ENCODE assay signal across 8 mouse cellular contexts in genomic region chr17:50469543-50470431, GRCm38 (mm10). TPM values are rescaled to one million over a fixed set of nuclear protein-coding genes. Genes with fewer than 3 reads are reported as not detected.
DNase-seq lines count a peak whose midpoint lies in the region; ATAC-seq and TF ChIP-seq lines count a peak whose summit lies in the region.

No protein-coding gene starts in this region.

- peak overlapping the region; percentile 37 for H3K4me3 ChIP-seq in lung, embryonic 16.5 days (ENCODE audit: low read length)
- peak overlapping the region; percentile 20 for H3K4me3 ChIP-seq in olfactory bulb, adult 2 months (ENCODE audit: insufficient read depth, low read depth, low read length)

- H3K27ac ChIP-seq in lung, embryonic 16.5 days (ENCODE audit: low read length), result peak overlapping the region; percentile 95
- H3K27ac ChIP-seq in olfactory bulb, adult 2 months (ENCODE audit: insufficient read depth, low read depth, low read length), result peak overlapping the region; percentile 38

- ATAC-seq in erythroblast, adult 5-6 weeks (replicated peaks; ENCODE audit: low FRiP score, poor library complexity, severe bottlenecking), result peak; percentile 80
- ATAC-seq in lung, embryonic 16.5 days (ENCODE audit: low read depth), result peak; percentile 55; the same call in 1 of the 2 replicates

- no peak for TF ChIP-seq POLR2A in olfactory bulb, adult 2 months (IDR thresholded peaks at IDR 0.05; ENCODE audit: insufficient read depth, low read depth, low read length)

- peak; percentile 62 for DNase-seq in right cerebral cortex, adult 18-20 months
- no peak for DNase-seq in right cerebral cortex, postnatal 14 days
- peak; percentile 15 for DNase-seq in heart, postnatal 4 days
- peak; percentile 64 for DNase-seq in layer of hippocampus, adult 9-11 months
- no peak for DNase-seq in urinary bladder, postnatal 4 days (ENCODE audit: low spot score in 2 of 2)

- WGBS in lung, embryonic 16.5 days, result 22% methylated on average over 13 of the region's 13 CpGs
- 7% methylated on average over 13 of the region's 13 CpGs for WGBS in olfactory bulb, adult 2 months

- H3K4me2 ChIP-seq in lung, embryonic 16.5 days (ENCODE audit: low read depth, low read length), result peak overlapping the region; percentile 59

- TF ChIP-seq CTCF in olfactory bulb, adult 2 months (IDR thresholded peaks at IDR 0.05; ENCODE audit: insufficient read depth, low read depth, low read length), result no peak

- no peaks in the 10 kb centered on the region for H3K36me3 ChIP-seq in lung, embryonic 16.5 days (ENCODE audit: control insufficient read depth, insufficient read depth, low read length)

- no peaks in the 10 kb centered on the region for H3K9me3 ChIP-seq in lung, embryonic 16.5 days (ENCODE audit: control insufficient read depth, low read length)

- H3K27me3 ChIP-seq in lung, embryonic 16.5 days (ENCODE audit: control insufficient read depth, insufficient read depth, low read depth, low read length), result no peaks in the 10 kb centered on the region

- peak overlapping the region; percentile 58; the same call in 1 of the 2 replicates for H3K9ac ChIP-seq in lung, embryonic 16.5 days (ENCODE audit: low read length)

- H3K4me1 ChIP-seq in lung, embryonic 16.5 days (replicated peaks; ENCODE audit: control insufficient read depth, insufficient read depth, low read length), result peaks cover 13% of the 10 kb centered on the region
- peaks cover 10% of the 10 kb centered on the region for H3K4me1 ChIP-seq in olfactory bulb, adult 2 months (ENCODE audit: control insufficient read depth, insufficient read depth, low read length)

RNA-seq across cellular contexts. Expression of gene Plcl2, which starts 39.4 kb away (rescaled TPM):
- total RNA-seq in erythroblast, adult 5-6 weeks (2015; ENCODE audit: low replicate concordance), result 97.0 and 109 TPM in 2 replicates
- 129 and 135 TPM in 2 replicates for total RNA-seq in erythroblast, adult 5-6 weeks (2017; ENCODE audit: low replicate concordance)
- 10 to 100 TPM; 14.2 to 15.1 TPM for total RNA-seq in heart, postnatal 4 days (2021)
- 2.4 and 2.7 TPM in 2 replicates for polyA plus RNA-seq in lung, embryonic 16.5 days (2015; fragmentation: Nextera tagmentation; extraction: Ambion mirVana)
- polyA plus RNA-seq in olfactory bulb, adult 2 months (2012; ENCODE audit: insufficient read depth, insufficient read length, low replicate concordance, missing spikeins), result not detected in 2 replicates

Comparison
In these comparisons a context has a peak if more than half of its experiments do, and no peak if none do; other contexts are left out.
1. DNase-seq: peak in right cerebral cortex, adult 18-20 months (single experiment), heart, postnatal 4 days (single experiment) and layer of hippocampus, adult 9-11 months (single experiment); none in right cerebral cortex, postnatal 14 days (single experiment) and urinary bladder, postnatal 4 days (0 of 2).
2. RNA of gene Plcl2, which starts 39.4 kb away (total RNA-seq): 97.0 to 135 TPM in erythroblast, adult 5-6 weeks; 14.2 to 15.1 TPM in heart, postnatal 4 days; every median in the first group is over 4 times any median in the second.